Mouse (Mus musculus) right cerebral cortex, adult 18-20 months (tissue): ENCODE measurements around the gene Gm13285.
"Not testable (repeated sequence)": the region's sequence is repeated elsewhere in the genome, so short reads cannot be mapped to it uniquely, and the experiment has no call there.

Experiments
- DNase-seq: peaks from one replicate; pipeline ENCODE4 v3.0.0; 2022; ENCODE audit warnings: mixed read lengths

The Gm13285 gene

DNA sequence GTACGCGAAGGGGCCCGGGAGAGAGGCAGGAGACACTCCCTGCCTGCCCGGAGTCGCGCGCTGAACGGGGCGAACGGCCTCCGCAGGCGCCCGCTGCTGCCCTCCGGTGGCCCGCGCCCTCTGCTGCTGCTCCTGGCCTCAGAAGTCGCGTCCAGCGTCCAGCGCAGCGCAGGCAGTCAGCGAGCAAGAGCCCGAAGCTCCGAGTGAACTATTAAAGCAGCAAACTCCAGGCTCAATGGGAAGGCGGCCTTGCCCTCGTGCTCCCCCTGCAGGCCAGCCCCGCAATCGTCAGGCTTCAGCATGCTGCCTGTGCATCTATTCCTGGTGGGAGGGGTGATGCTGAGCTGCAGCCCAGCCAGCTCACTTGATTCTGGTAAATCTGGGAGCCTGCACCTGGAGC lies 2.4 kb upstream of the Gm13285 start, which contains the start of gene Gm13279:
Gm13279 (plus strand) TSS at position 301 of the 400 bp plus-strand sequence.
- not testable (repeated sequence) for DNase-seq

GRCm38 (mm10) chr4:88802954-88803353 lies 3.5 kb downstream of the Gm13285 start, which contains the start of gene Gm13287:
Gm13287 (plus strand) TSS chr4:88803254.
- not testable (repeated sequence) for DNase-seq

DNA sequence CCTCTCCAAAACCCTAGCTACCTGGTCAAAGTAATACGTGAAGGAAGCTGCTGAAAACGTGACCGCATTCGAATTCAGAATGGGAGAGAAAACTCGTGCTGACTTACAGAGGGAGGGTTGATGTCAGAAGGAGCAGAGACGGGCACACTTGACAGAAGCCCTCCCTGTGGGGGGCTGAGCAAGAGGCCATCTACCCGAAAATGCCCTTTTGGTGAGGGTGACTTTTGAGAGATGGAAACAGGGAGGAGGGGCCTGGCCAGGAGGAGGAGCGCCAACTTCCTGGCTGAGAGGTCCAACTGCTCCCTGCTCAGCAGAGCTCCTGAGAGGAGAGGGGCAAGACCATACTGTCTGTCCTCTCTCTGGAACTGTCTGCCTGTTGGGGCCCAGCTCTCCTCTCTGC lies 5.8 kb downstream of the Gm13285 start, which contains the start of gene Gm13288:
Gm13288 (plus strand) TSS at position 301 of the 400 bp plus-strand sequence.
- DNase-seq = not testable (repeated sequence)

DNA sequence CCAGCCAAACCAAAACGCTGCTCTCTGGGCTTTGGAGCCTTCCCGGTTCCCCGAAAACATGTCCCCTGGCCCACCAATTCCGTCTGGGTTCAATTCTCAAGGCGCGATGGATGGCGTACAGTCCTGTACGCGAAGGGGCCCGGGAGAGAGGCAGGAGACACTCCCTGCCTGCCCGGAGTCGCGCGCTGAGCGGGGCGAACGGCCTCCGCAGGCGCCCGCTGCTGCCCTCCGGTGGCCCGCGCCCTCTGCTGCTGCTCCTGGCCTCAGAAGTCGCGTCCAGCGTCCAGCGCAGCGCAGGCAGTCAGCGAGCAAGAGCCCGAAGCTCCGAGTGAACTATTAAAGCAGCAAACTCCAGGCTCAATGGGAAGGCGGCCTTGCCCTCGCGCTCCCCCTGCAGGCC lies 6.3 kb downstream of the Gm13285 start:
- not testable (repeated sequence) for DNase-seq

DNA sequence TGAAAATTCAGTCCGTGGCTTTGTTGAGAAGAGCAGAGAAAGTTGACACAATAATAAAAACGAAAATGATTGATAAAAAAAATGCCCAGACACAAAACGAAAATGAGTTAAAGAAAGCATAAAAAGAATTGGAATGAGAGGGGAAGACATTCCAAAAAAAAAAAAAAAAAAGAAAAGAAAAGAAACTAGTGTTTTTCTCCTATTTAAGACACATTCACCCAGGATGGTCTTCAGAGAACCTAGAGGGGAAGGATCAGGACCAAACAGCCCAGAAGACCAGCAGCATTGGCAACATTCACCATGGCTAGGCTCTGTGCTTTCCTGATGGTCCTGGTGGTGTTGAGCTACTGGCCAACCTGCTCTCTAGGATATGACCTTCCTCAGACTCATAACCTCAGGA lies 16.5 kb downstream of the Gm13285 start, which contains the start of gene Ifna7:
Ifna7 (plus strand) TSS at position 301 of the 400 bp plus-strand sequence.
- DNase-seq = no peak

DNA sequence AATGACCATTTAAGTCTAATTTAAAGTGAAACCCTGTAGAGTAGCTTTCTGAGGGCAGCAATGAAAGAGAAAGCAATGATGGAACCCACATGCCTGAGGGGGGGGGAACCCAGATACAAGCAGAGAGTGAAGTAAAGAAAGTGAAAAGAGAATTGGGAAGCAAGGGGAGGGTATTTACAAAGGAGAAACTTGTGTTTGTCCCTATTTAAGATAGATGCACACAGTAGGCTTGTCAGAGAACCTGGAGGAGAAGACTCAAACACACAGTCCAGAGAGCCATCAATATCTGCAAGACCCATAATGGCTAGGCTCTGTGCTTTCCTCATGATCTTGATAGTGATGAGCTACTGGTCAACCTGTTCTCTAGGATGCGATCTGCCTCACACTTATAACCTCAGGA lies 20.2 kb downstream of the Gm13285 start, which contains the start of gene Ifna11:
Ifna11 (plus strand) TSS at position 301 of the 400 bp plus-strand sequence.
- DNase-seq = no peak

- peak; percentile 9 for DNase-seq
Observed at GRCm38 (mm10) chr4:88822995-88823394, 23.5 kb downstream of the Gm13285 start.

- not testable (repeated sequence) for DNase-seq
Observed at GRCm38 (mm10) chr4:88827116-88827515, 27.7 kb downstream of the Gm13285 start, which contains the start of gene Ifna6. Ifna6 (plus strand) TSS chr4:88827416.

- DNase-seq = peak; percentile 11
Observed at GRCm38 (mm10) chr4:88830523-88830922, 31.1 kb downstream of the Gm13285 start.

- not testable (repeated sequence) for DNase-seq
Observed at GRCm38 (mm10) chr4:88835225-88835624, 35.8 kb downstream of the Gm13285 start, which contains the start of gene Ifna5. Ifna5 (plus strand) TSS chr4:88835525.

DNA sequence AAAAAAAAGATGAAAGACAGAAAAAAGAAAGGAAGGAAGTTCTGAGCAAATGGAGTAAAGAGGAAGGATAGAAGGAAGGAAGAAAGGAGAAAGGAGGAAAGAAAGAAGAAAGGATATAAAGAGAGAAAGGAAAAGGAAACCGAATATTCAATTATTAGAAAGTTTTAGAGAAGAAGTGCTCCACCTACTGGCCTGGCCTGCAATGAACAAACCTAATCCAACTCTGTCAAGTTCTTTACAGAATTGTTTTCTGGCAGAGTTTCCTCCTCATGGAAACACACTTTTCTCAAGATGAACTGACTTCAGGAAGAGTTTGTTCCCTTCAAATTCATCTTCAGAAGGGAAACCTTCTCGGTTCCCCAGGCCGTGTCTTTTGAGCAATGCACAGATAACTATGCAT lies 39.4 kb downstream of the Gm13285 start:
- no peak for DNase-seq

DNA sequence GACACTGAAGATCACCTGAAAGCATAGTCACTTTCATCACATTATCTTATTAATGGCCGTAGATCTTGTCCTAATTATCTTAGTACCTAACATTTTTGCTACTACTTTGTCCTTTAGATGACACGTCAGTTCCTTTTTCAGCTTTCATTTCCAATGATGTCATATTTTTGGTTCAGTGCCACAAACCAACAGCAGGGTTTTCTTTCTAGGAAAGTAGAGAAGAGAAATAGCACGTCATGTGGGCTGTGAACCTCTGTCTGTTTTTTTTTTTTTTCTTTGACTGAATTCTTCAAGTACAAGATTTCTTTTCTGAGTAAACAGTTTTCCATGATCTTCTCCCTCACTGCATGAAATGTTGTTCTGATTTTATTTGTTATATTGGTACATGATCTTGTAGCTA lies 40.6 kb downstream of the Gm13285 start:
- no peak for DNase-seq

DNA sequence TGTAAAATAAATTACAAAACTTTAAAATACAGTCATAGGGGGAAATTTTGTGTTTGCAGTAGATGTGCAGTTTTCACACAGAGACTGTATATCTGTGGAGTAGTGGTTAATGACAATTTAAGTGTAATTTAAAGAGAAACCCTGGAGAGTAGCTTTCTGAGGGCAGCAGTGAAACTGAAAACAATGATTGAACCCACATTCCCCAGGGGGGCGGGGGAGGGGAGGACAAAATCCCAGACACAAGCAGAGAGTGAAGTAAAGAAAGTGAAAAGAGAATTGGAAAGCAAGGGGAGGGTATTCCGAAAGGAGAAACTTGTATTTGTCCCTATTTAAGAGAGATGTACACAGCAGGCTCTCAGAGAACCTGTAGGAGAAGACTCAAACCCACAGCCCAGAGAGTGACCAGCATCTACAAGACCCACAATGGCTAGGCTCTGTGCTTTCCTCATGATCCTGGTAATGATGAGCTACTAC lies 42.0 kb downstream of the Gm13285 start, which contains the start of gene Ifna4:
Ifna4 (plus strand) TSS at position 424 of the 474 bp plus-strand sequence.
- no peak for DNase-seq

DNA sequence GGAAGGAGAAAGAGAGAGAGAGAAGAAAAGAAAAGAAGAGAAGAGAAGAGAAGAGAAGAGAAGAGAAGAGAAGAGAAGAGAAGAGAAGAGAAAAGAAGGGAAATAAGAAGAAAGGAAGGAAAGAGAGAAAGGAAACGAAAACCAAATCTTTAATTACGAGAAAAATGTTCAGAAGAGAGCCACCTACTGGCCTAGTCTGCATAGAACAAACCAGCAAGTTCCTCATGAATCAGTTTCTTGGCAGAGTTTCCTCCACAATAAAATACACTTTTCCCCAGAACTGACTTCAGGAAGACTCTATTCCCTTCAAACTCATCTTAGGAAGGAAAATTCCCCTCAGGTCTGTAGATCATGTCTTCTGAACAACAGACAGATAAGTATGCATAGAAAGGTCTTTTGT lies 45.9 kb downstream of the Gm13285 start:
- no peak for DNase-seq

DNA sequence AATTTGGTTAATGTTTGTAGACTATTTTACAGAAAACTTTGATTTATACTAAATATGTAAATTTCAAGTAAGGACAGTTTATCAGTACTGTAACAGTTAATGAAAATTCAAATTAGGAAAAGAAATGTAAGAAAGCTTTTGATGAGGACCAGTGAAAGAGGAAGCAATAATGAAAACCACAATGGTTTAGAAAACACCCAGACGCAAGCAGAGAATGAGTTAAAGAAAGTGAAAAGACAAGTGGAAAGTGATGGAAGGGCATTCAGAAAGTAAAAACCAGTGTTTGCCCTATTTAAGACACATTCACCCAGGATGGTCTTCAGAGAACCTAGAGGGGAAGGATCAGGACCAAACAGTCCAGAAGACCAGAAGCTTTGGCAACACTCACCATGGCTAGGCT lies 50.2 kb downstream of the Gm13285 start, which contains the start of gene Ifna1:
Ifna1 (plus strand) TSS at position 390 of the 400 bp plus-strand sequence.
- DNase-seq = no peak
